Mouse (Mus musculus) liver, postnatal 0 days (tissue): Measurements from ENCODE around the gene 1700007K13Rik. TPM values are rescaled to one million over a fixed set of nuclear protein-coding genes. Genes with fewer than 3 reads are reported as not detected.

ENCODE experiments used
- ATAC-seq: fragments of 200-750 bp; cut with Nextera tagmentation; 2 replicates; pipeline ENCODE4 v1.8.0; 2017; ENCODE audit warnings: mild to moderate bottlenecking, moderate library complexity
- DNase-seq: peaks from one replicate; pipeline ENCODE4 v3.0.0-alpha.2; 2016
- H3K27ac ChIP-seq: fragments of 300-500 bp; sonication (generic); 2 replicates; pipeline ENCODE4 v1.5.1; 2014; ENCODE audit warnings: antibody characterized with exemption, moderate library complexity, mild to moderate bottlenecking, low read depth
- H3K27me3 ChIP-seq: fragments of 300-500 bp; sonication (generic); 2 replicates; pipeline ENCODE4 v1.6.1; 2014; ENCODE audit warnings: low read length, control low read depth, mixed read lengths; ENCODE audit not compliant: insufficient read depth
- H3K36me3 ChIP-seq: fragments of 300-500 bp; sonication (generic); replicated peaks from 2 replicates; pipeline ENCODE4 v1.6.1; 2014; ENCODE audit warnings: mild to moderate bottlenecking, control low read depth, low read length, moderate library complexity, mixed read lengths; ENCODE audit not compliant: insufficient read depth
- H3K4me1 ChIP-seq: fragments of 300-500 bp; sonication (generic); 2 replicates; pipeline ENCODE4 v1.6.1; 2014; ENCODE audit warnings: antibody characterized with exemption, mild to moderate bottlenecking, control low read depth; ENCODE audit not compliant: insufficient read depth
- H3K4me2 ChIP-seq: fragments of 300-500 bp; sonication (generic); 2 replicates; pipeline ENCODE4 v1.6.1; 2014; ENCODE audit warnings: low read depth, mild to moderate bottlenecking, low read length, moderate library complexity, mixed read lengths
- H3K4me3 ChIP-seq: fragments of 300-500 bp; sonication (generic); 2 replicates; pipeline ENCODE4 v1.5.1; 2014; ENCODE audit warnings: low read depth, low read length
- H3K9ac ChIP-seq: fragments of 300-500 bp; sonication (generic); replicated peaks from 2 replicates; pipeline ENCODE4 v1.6.1; 2014; ENCODE audit warnings: mild to moderate bottlenecking, moderate library complexity
- H3K9me3 ChIP-seq: fragments of 300-500 bp; sonication (generic); 2 replicates; pipeline ENCODE4 v1.6.1; 2016; ENCODE audit warnings: mild to moderate bottlenecking, control low read depth, low read length, mixed read lengths
- CTCF ChIP-seq: sonication (generic); IDR thresholded peaks from 2 replicates; pipeline ENCODE4 v1.5.1; 2016; ENCODE audit warnings: antibody characterized with exemption, low read depth
- EP300 ChIP-seq: IDR thresholded peaks from 2 replicates; pipeline ENCODE4 v1.6.1; 2016; ENCODE audit warnings: antibody characterized with exemption, low read depth, mild to moderate bottlenecking
- WGBS: fragments of 180-500 bp; shearing (Covaris S2); extraction: QIAGEN DNeasy Blood & Tissue Kit; methylation state at CpG from one replicate; pipeline ENCODE4 v1.1.7; 2014; ENCODE audit not compliant: insufficient replicate concordance; 5-methylcytosine and 5-hydroxymethylcytosine counted together
- polyA plus RNA-seq: library from polyadenylated mRNA; unstranded; fragments of >200 nt; fragmentation: Nextera tagmentation; extraction: Ambion mirVana; gene quantifications from 2 replicates; pipeline ENCODE4 v1.2.1, GENCODE M21; 2015

The 1700007K13Rik gene
- polyA plus RNA-seq, 1 experiment from 2014 or later: not detected

- no peak overlapping the region for H3K4me3 ChIP-seq
- H3K4me2 ChIP-seq: no peak overlapping the region
- peaks cover 31% of the 10 kb centered on the region for H3K27me3 ChIP-seq
- no peak for DNase-seq
- no peaks in the 10 kb centered on the region for H3K36me3 ChIP-seq
- WGBS: 63% methylated on average over 4 of the region's 4 CpGs
- no peak overlapping the region for H3K9ac ChIP-seq
- ATAC-seq: no peak
- no peak for TF ChIP-seq EP300
- H3K9me3 ChIP-seq: no peaks in the 10 kb centered on the region
- H3K4me1 ChIP-seq: 0 out of 2 replicates have a peak, but pooled peaks cover 3% of the 10 kb centered on the region
- H3K27ac ChIP-seq: no peak overlapping the region
Observed at GRCm38 (mm10) chr2:28445082-28445481, 21.1 kb downstream of the 1700007K13Rik start.

DNA sequence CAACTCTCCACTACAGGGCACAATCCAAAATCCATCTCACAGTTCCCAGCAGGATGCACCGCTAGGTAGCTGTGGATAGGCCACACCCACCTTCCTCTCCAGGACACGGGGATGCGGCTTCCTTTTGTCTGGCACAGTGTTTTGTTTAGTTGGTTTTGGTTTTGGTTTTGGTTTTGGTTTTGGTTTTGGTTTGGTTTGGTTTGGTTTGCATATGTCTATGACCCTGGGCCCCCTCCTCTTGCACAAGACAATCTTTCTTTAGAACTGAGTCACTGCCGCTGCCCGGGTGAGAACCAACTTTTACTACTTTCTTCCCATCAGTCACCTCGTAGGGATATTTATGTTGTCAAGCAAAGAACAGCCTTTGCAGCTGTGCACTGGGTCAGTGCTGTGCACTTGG lies 25.3 kb downstream of the 1700007K13Rik start:
- 60% methylated on average over 6 of the region's 6 CpGs for WGBS
- H3K27me3 ChIP-seq: peaks cover 10% of the 10 kb centered on the region
- H3K9me3 ChIP-seq: no peaks in the 10 kb centered on the region
- H3K36me3 ChIP-seq: no peaks in the 10 kb centered on the region
- TF ChIP-seq EP300 (no peak), CTCF (no peak)
- no peak overlapping the region for H3K4me3 ChIP-seq
- H3K4me1 ChIP-seq: no peaks in the 10 kb centered on the region
- no peak overlapping the region for H3K27ac ChIP-seq
- H3K4me2 ChIP-seq: no peak overlapping the region
- H3K9ac ChIP-seq: no peak overlapping the region
- no peak for DNase-seq
- no peak for ATAC-seq

DNA sequence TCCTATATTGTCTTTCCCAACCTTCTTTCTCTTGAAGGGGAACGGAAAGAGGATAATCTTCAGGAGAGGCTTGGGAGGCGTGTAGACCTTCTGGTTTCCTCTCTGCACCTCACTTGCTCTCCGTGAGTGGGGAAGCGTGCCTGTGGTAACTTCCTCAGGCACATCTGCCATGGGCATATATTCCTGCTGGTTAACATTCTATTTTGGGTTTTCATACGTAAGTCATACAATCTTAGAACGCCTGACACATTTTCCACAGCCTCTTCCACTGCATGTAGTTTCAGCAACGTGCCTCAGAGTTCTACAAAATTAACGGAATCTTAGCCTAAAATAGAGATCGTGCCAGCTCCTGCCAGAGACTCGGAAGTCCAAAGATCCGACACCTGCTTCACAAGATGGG lies 30.7 kb downstream of the 1700007K13Rik start:
- H3K9me3 ChIP-seq: no peaks in the 10 kb centered on the region
- no peak for ATAC-seq
- H3K4me3 ChIP-seq: no peak overlapping the region

GRCm38 (mm10) chr2:28433512-28433911 lies 32.6 kb downstream of the 1700007K13Rik start:
- no peaks in the 10 kb centered on the region for H3K27me3 ChIP-seq
- TF ChIP-seq CTCF (no peak), EP300 (no peak)
- WGBS: no CpG with 5 or more reads among the region's 2 CpGs
- H3K9ac ChIP-seq: no peak overlapping the region
- no peak overlapping the region for H3K27ac ChIP-seq
- no peak for ATAC-seq
- no peak for DNase-seq
- H3K4me3 ChIP-seq: no peak overlapping the region
- H3K9me3 ChIP-seq: no peaks in the 10 kb centered on the region
- H3K4me2 ChIP-seq: no peak overlapping the region
- H3K4me1 ChIP-seq: no peaks in the 10 kb centered on the region
- H3K36me3 ChIP-seq: no peaks in the 10 kb centered on the region

More for the DNA sequence above, 30.7 kb downstream of the 1700007K13Rik start:
- no peak overlapping the region for H3K4me2 ChIP-seq
- H3K27me3 ChIP-seq: no peaks in the 10 kb centered on the region
- TF ChIP-seq CTCF (no peak), EP300 (no peak)
- no peak overlapping the region for H3K27ac ChIP-seq
- no peaks in the 10 kb centered on the region for H3K36me3 ChIP-seq
- no peak for DNase-seq
- H3K9ac ChIP-seq: no peak overlapping the region
- 73% methylated on average over 11 of the region's 11 CpGs for WGBS
- H3K4me1 ChIP-seq: no peaks in the 10 kb centered on the region

- TF ChIP-seq CTCF (no peak), EP300 (no peak)
- DNase-seq (no peak), ATAC-seq (no peak)
- Histone ChIP-seq H3K9ac (no peak overlapping the region), H3K4me3 (no peak overlapping the region), H3K27ac (no peak overlapping the region), H3K27me3 (no peaks in the 10 kb centered on the region), H3K9me3 (no peaks in the 10 kb centered on the region), H3K36me3 (no peaks in the 10 kb centered on the region), H3K4me2 (no peak overlapping the region), H3K4me1 (no peaks in the 10 kb centered on the region)
- WGBS: 13% methylated on average over 1 of the region's 1 CpGs
Observed at GRCm38 (mm10) chr2:28432811-28433210, 33.3 kb downstream of the 1700007K13Rik start.

GRCm38 (mm10) chr2:28430846-28431245 lies 35.3 kb downstream of the 1700007K13Rik start:
- no peak for ATAC-seq
- no peak overlapping the region for H3K4me3 ChIP-seq
- no peak overlapping the region for H3K27ac ChIP-seq
- no peak overlapping the region for H3K9ac ChIP-seq
- no peak overlapping the region for H3K4me2 ChIP-seq
- TF ChIP-seq EP300 (no peak), CTCF (no peak)
- no peak for DNase-seq
- H3K27me3 ChIP-seq: no peaks in the 10 kb centered on the region
- H3K36me3 ChIP-seq: no peaks in the 10 kb centered on the region
- no peaks in the 10 kb centered on the region for H3K9me3 ChIP-seq
- WGBS: 50% methylated on average over 6 of the region's 6 CpGs
- H3K4me1 ChIP-seq: no peaks in the 10 kb centered on the region

GRCm38 (mm10) chr2:28427226-28427625 lies 38.9 kb downstream of the 1700007K13Rik start:
- ATAC-seq (no peak), DNase-seq (no peak)
- H3K9ac ChIP-seq: no peak overlapping the region
- TF ChIP-seq EP300 (no peak), CTCF (no peak)
- H3K27me3 ChIP-seq: no peaks in the 10 kb centered on the region
- no peak overlapping the region for H3K27ac ChIP-seq
- H3K4me1 ChIP-seq: no peaks in the 10 kb centered on the region
- WGBS: 71% methylated on average over 6 of the region's 6 CpGs
- H3K9me3 ChIP-seq: no peaks in the 10 kb centered on the region
- H3K4me2 ChIP-seq: no peak overlapping the region
- H3K4me3 ChIP-seq: no peak overlapping the region
- H3K36me3 ChIP-seq: no peaks in the 10 kb centered on the region
